Mouse (Mus musculus): ENCODE results near the gene Gmppb. TPM values are rescaled to one million over a fixed set of nuclear protein-coding genes. Genes with fewer than 3 reads are reported as not detected.

Gene Gmppb
- polyA plus RNA-seq, 1 experiment from 2014 or later = 146 TPM

- H3K9me3 ChIP-seq (ENCODE audit: control insufficient read depth) = no peaks in the 10 kb centered on the region
- H3K4me1 ChIP-seq (replicated peaks; ENCODE audit: control insufficient read depth, insufficient read depth, low read length) = no peaks in the 10 kb centered on the region
- no peaks in the 10 kb centered on the region for H3K27me3 ChIP-seq (replicated peaks; ENCODE audit: control insufficient read depth, insufficient read depth, low read length)
- 90% methylated on average over 9 of the region's 9 CpGs for WGBS
- H3K4me3 ChIP-seq (ENCODE audit: low read depth, low read length) = no peak overlapping the region
- no peak overlapping the region for H3K4me2 ChIP-seq (replicated peaks; ENCODE audit: low read depth)
- no peak overlapping the region for H3K9ac ChIP-seq (ENCODE audit: low read depth, low read length)
- no peak overlapping the region for H3K27ac ChIP-seq (ENCODE audit: low read depth, low read length)
- peaks cover 47% of the 10 kb centered on the region for H3K36me3 ChIP-seq (ENCODE audit: control insufficient read depth, insufficient read depth)
- TF ChIP-seq CTCF (IDR thresholded peaks at IDR 0.05; ENCODE audit: low read depth) = no peak
- ATAC-seq = no peak
These were observed 20.0 kb downstream of the Gmppb start for GRCm38 (mm10) chr9:108069007-108069406.

GRCm38 (mm10) chr9:108069529-108069928 is 20.5 kb downstream of the Gmppb start:
- H3K27ac ChIP-seq (ENCODE audit: low read depth, low read length) = no peak overlapping the region
- no peak overlapping the region for H3K4me3 ChIP-seq (ENCODE audit: low read depth, low read length)
- H3K36me3 ChIP-seq (ENCODE audit: control insufficient read depth, insufficient read depth) = peaks cover 42% of the 10 kb centered on the region
- WGBS = 86% methylated on average over 7 of the region's 7 CpGs
- no peak overlapping the region for H3K9ac ChIP-seq (ENCODE audit: low read depth, low read length)
- H3K27me3 ChIP-seq (replicated peaks; ENCODE audit: control insufficient read depth, insufficient read depth, low read length) = no peaks in the 10 kb centered on the region
- ATAC-seq = no peak
- no peaks in the 10 kb centered on the region for H3K4me1 ChIP-seq (replicated peaks; ENCODE audit: control insufficient read depth, insufficient read depth, low read length)
- no peak overlapping the region for H3K4me2 ChIP-seq (replicated peaks; ENCODE audit: low read depth)
- TF ChIP-seq CTCF (IDR thresholded peaks at IDR 0.05; ENCODE audit: low read depth) = no peak
- H3K9me3 ChIP-seq (ENCODE audit: control insufficient read depth) = no peaks in the 10 kb centered on the region

- no peak overlapping the region for H3K4me3 ChIP-seq (ENCODE audit: low read depth, low read length)
- no peaks in the 10 kb centered on the region for H3K27me3 ChIP-seq (replicated peaks; ENCODE audit: control insufficient read depth, insufficient read depth, low read length)
- TF ChIP-seq CTCF (IDR thresholded peaks at IDR 0.05; ENCODE audit: low read depth) = no peak
- no peaks in the 10 kb centered on the region for H3K4me1 ChIP-seq (replicated peaks; ENCODE audit: control insufficient read depth, insufficient read depth, low read length)
- no peaks in the 10 kb centered on the region for H3K9me3 ChIP-seq (ENCODE audit: control insufficient read depth)
- 49% methylated on average over 4 of the region's 4 CpGs for WGBS
- no peak overlapping the region for H3K4me2 ChIP-seq (replicated peaks; ENCODE audit: low read depth)
- ATAC-seq = no peak
- H3K9ac ChIP-seq (ENCODE audit: low read depth, low read length) = no peak overlapping the region
- H3K36me3 ChIP-seq (ENCODE audit: control insufficient read depth, insufficient read depth) = peaks cover 40% of the 10 kb centered on the region
- no peak overlapping the region for H3K27ac ChIP-seq (ENCODE audit: low read depth, low read length)
These were observed 22.8 kb downstream of the Gmppb start for GRCm38 (mm10) chr9:108071801-108072200.

- H3K27me3 ChIP-seq (replicated peaks; ENCODE audit: control insufficient read depth, insufficient read depth, low read length) = no peaks in the 10 kb centered on the region
- no peak overlapping the region for H3K9ac ChIP-seq (ENCODE audit: low read depth, low read length)
- peaks cover 40% of the 10 kb centered on the region for H3K36me3 ChIP-seq (ENCODE audit: control insufficient read depth, insufficient read depth)
- H3K4me1 ChIP-seq (replicated peaks; ENCODE audit: control insufficient read depth, insufficient read depth, low read length) = no peaks in the 10 kb centered on the region
- no peak for ATAC-seq
- H3K4me3 ChIP-seq (ENCODE audit: low read depth, low read length) = no peak overlapping the region
- TF ChIP-seq CTCF (IDR thresholded peaks at IDR 0.05; ENCODE audit: low read depth) = no peak
- H3K4me2 ChIP-seq (replicated peaks; ENCODE audit: low read depth) = no peak overlapping the region
- WGBS = 59% methylated on average over 9 of the region's 9 CpGs
- no peaks in the 10 kb centered on the region for H3K9me3 ChIP-seq (ENCODE audit: control insufficient read depth)
- no peak overlapping the region for H3K27ac ChIP-seq (ENCODE audit: low read depth, low read length)
These were observed 23.5 kb downstream of the Gmppb start for GRCm38 (mm10) chr9:108072481-108072924.

- no peaks in the 10 kb centered on the region for H3K4me1 ChIP-seq (replicated peaks; ENCODE audit: control insufficient read depth, insufficient read depth, low read length)
- WGBS = 70% methylated on average over 7 of the region's 7 CpGs
- peaks cover 40% of the 10 kb centered on the region for H3K36me3 ChIP-seq (ENCODE audit: control insufficient read depth, insufficient read depth)
- H3K4me3 ChIP-seq (ENCODE audit: low read depth, low read length) = no peak overlapping the region
- no peak overlapping the region for H3K9ac ChIP-seq (ENCODE audit: low read depth, low read length)
- 0 out of 2 replicates have a peak overlapping the region, but pooled peaks have one; percentile 11 for H3K27ac ChIP-seq (ENCODE audit: low read depth, low read length)
- no peak overlapping the region for H3K4me2 ChIP-seq (replicated peaks; ENCODE audit: low read depth)
- no peak for TF ChIP-seq CTCF (IDR thresholded peaks at IDR 0.05; ENCODE audit: low read depth)
- no peaks in the 10 kb centered on the region for H3K9me3 ChIP-seq (ENCODE audit: control insufficient read depth)
- no peak for ATAC-seq
- H3K27me3 ChIP-seq (replicated peaks; ENCODE audit: control insufficient read depth, insufficient read depth, low read length) = no peaks in the 10 kb centered on the region
These were observed 24.3 kb downstream of the Gmppb start for GRCm38 (mm10) chr9:108073141-108073930.

- Histone ChIP-seq H3K36me3 (ENCODE audit: control insufficient read depth, insufficient read depth) (peaks cover 12% of the 10 kb centered on the region), H3K4me3 (ENCODE audit: low read depth, low read length) (peak within 1 kb of the TSS; percentile 63), H3K27me3 (replicated peaks; ENCODE audit: control insufficient read depth, insufficient read depth, low read length) (no peaks in the 10 kb centered on the region), H3K9me3 (ENCODE audit: control insufficient read depth) (no peaks in the 10 kb centered on the region), H3K27ac (ENCODE audit: low read depth, low read length) (peak within 1 kb of the TSS; percentile 68; the same call in 1 of the 2 replicates), H3K4me2 (replicated peaks; ENCODE audit: low read depth) (peak within 1 kb of the TSS; percentile 85), H3K9ac (ENCODE audit: low read depth, low read length) (peak within 1 kb of the TSS; percentile 82), H3K4me1 (replicated peaks; ENCODE audit: control insufficient read depth, insufficient read depth, low read length) (peaks cover 17% of the 10 kb centered on the region)
- ATAC-seq = no peak
- TF ChIP-seq CTCF (IDR thresholded peaks at IDR 0.05; ENCODE audit: low read depth) = no peak
- 67% methylated on average over 5 of the region's 5 CpGs for WGBS
These were observed 31.1 kb downstream of the Gmppb start, which contains the start of gene Mst1 for GRCm38 (mm10) chr9:108080168-108080567. Gene Mst1, plus strand, starts transcription at chr9:108080436.

Measured in intestine, postnatal 0 days (tissue).